Mouse (Mus musculus) forebrain, embryonic 11.5 days (tissue): ENCODE data around the gene Fcnb. TPM values are rescaled to one million over a fixed set of nuclear protein-coding genes. Genes with fewer than 3 reads are reported as not detected.

Experiments used
- ATAC-seq: fragments of 200-750 bp; cut with Nextera tagmentation; replicated peaks from 2 replicates; pipeline ENCODE4 v1.8.0; 2017; ENCODE audit warnings: moderate TSS enrichment; ENCODE audit not compliant: low FRiP score
- DNase-seq: peaks from one replicate; pipeline ENCODE4 v3.0.0-alpha.2; 2017; ENCODE audit warnings: low spot score
- H3K27ac ChIP-seq: fragments of 300-500 bp; sonication (generic); 2 replicates; pipeline ENCODE4 v1.5.1; 2014; ENCODE audit warnings: low read depth, low read length
- H3K27me3 ChIP-seq: fragments of 300-500 bp; sonication (generic); 2 replicates; pipeline ENCODE4 v1.6.1; 2014; ENCODE audit warnings: mild to moderate bottlenecking, low read length, mixed read lengths; ENCODE audit not compliant: control insufficient read depth, insufficient read depth
- H3K36me3 ChIP-seq: fragments of 300-500 bp; sonication (generic); 2 replicates; pipeline ENCODE4 v1.6.1; 2014; ENCODE audit warnings: mild to moderate bottlenecking, low read length, moderate library complexity, mixed read lengths; ENCODE audit not compliant: control insufficient read depth, insufficient read depth
- H3K4me1 ChIP-seq: fragments of 300-500 bp; sonication (generic); replicated peaks from 2 replicates; pipeline ENCODE4 v1.6.1; 2014; ENCODE audit warnings: low read length, mixed read lengths; ENCODE audit not compliant: control insufficient read depth, insufficient read depth
- H3K4me2 ChIP-seq: fragments of 300-500 bp; sonication (generic); 2 replicates; pipeline ENCODE4 v1.6.1; 2014; ENCODE audit warnings: low read depth, mild to moderate bottlenecking, low read length, moderate library complexity, mixed read lengths; ENCODE audit not compliant: severe bottlenecking
- H3K4me3 ChIP-seq: fragments of 300-500 bp; sonication (generic); 2 replicates; pipeline ENCODE4 v1.5.1; 2014; ENCODE audit warnings: low read depth, low read length
- H3K9ac ChIP-seq: fragments of 300-500 bp; sonication (generic); 2 replicates; pipeline ENCODE4 v1.6.1; 2014; ENCODE audit warnings: low read length
- H3K9me3 ChIP-seq: fragments of 300-500 bp; sonication (generic); 2 replicates; pipeline ENCODE4 v1.6.1; 2016; ENCODE audit warnings: low read length, mixed read lengths; ENCODE audit not compliant: control insufficient read depth
- WGBS: fragments of 180-500 bp; shearing (Covaris S2); extraction: QIAGEN DNeasy Blood & Tissue Kit; methylation state at CpG from one replicate; pipeline ENCODE4 v1.1.7; 2014; 5-methylcytosine and 5-hydroxymethylcytosine counted together
- polyA plus RNA-seq: library from polyadenylated mRNA; unstranded; fragments of >200 nt; fragmentation: Nextera tagmentation; extraction: Ambion mirVana; gene quantifications from 2 replicates; pipeline ENCODE4 v1.2.1, GENCODE M21; 2014

Fcnb gene
- polyA plus RNA-seq, 1 experiment from 2014 or later = 0.41 TPM

DNA sequence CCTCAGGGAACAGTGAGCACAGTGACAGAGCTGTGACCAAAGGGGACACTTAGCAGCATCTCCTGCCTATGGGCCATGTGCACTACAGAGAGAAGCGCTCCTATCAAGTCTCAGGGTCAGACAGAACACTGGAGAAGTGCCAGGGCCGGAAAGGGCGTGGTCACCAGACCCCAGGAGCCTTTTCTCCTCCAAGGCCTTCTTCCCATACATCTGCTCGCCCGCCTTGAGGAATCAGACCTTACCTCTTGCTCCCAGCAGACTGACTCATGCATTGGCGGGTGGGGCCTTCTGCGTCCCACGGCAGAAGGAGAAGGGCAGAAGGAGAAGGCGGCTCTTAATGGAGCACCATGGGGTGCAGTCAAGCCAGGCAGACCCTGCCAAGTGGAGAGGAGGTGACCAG is 52.8 kb downstream of the Fcnb start:
- WGBS = 80% methylated on average over 9 of the region's 9 CpGs
- H3K4me2 ChIP-seq = no peak overlapping the region
- H3K27me3 ChIP-seq = no peaks in the 10 kb centered on the region
- H3K4me3 ChIP-seq = no peak overlapping the region
- H3K4me1 ChIP-seq = no peaks in the 10 kb centered on the region
- ATAC-seq (no peak), DNase-seq (no peak)
- no peaks in the 10 kb centered on the region for H3K9me3 ChIP-seq
- no peak overlapping the region for H3K9ac ChIP-seq
- H3K27ac ChIP-seq = no peak overlapping the region
- no peaks in the 10 kb centered on the region for H3K36me3 ChIP-seq

Other genes with a start within 250 kb of the Fcnb start
- gene Col5a1, start 198.5 kb downstream of the Fcnb start, polyA plus RNA-seq = 20.9 and 23.7 TPM in 2 replicates
- 38.2 and 44.1 TPM in 2 replicates for gene Olfm1, start 108.1 kb upstream of the Fcnb start, polyA plus RNA-seq